Mouse (Mus musculus): Measurements from ENCODE around the gene Serf2. TPM values are rescaled to one million over a fixed set of nuclear protein-coding genes. Genes with fewer than 3 reads are reported as not detected.
"Not testable (repeated sequence)": the region's sequence is repeated elsewhere in the genome, so short reads cannot be mapped to it uniquely, and the experiment has no call there.

The Serf2 gene
- total RNA-seq, 2 experiments from 2014 or later: 407 to 422 TPM

DNA sequence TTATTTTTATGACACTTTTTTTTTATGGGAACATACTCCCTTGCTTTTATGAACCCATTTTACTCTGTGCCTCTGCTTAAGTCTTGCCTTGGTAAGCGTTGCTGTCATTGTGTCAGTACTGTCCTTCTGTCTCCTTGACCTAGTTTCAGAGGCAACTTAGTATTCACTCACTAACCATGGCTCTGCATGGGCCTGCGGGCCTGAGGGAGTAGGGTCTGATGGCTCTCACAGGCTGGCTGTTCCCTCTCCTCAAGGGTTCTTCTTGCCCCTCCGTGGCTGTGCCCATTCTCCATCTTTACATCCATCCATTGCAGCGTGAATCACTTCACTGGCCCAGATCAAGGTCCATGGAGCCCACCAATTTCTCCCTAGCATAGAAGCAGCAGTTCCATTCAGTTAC is 2.5 kb upstream of the Serf2 start:
- DNase-seq: no peak
- intact Hi-C loops (cut with DNase I): no loop called here

GRCm38 (mm10) chr2:121447006-121447405 is 2.0 kb upstream of the Serf2 start:
- DNase-seq: no peak
- intact Hi-C loops (cut with DNase I): no loop called here

DNA sequence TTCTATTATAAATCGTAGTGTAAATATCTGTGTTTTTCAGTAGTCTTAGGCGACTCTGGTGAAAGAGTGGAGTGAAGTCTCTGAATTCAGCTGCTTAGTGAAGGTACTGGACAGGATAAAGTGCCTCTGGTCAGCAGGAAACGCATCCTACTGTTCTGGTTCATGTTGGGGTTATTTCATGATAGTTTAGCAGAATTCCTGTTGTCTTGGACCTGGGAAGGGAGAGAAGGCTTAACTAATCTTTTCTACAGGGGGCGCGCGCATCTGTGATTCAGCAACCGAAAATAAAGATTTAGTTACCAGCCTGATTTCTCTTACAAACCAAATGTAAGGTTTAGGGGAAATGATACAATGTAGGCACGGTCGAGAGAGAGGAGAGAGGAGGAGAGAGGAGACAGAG is 859 bp upstream of the Serf2 start:
- peak; percentile 64 to 66 for DNase-seq
- intact Hi-C loops (cut with DNase I): no loop called here

DNA sequence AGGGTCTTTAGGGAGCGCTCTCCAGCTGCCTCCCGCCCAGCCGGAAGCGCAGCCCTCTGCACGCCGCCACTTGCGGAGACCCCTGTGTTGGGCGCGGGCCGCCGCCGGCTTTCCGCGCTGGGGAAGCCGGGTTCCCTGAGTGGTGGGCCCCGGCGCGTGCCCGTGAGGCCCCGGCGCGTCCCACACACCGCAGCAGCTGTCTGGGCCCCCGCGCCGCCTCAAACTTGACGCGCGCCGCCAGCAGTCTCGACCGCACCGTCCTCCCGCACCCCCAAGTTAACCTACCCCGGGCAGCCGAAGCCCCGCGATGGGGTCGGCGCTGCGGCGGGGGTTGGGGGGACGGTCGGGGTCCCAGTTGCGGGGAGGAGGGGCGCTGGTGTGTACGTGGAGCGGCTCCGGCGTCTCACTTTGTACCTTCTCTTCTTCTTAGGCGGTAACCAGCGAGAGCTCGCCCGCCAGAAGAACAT is 583 bp downstream of the Serf2 start:
- intact Hi-C loops (cut with DNase I): no loop called here
- no peak for DNase-seq

GRCm38 (mm10) chr2:121450093-121450492 is 1.1 kb downstream of the Serf2 start:
- intact Hi-C loops (cut with DNase I): no loop called here
- DNase-seq: peak in 1 of 2 experiments; percentile 36

- intact Hi-C loops (cut with DNase I): no loop called here
- DNase-seq: no peak
Measured at GRCm38 (mm10) chr2:121452361-121452760, 3.4 kb downstream of the Serf2 start.

DNA sequence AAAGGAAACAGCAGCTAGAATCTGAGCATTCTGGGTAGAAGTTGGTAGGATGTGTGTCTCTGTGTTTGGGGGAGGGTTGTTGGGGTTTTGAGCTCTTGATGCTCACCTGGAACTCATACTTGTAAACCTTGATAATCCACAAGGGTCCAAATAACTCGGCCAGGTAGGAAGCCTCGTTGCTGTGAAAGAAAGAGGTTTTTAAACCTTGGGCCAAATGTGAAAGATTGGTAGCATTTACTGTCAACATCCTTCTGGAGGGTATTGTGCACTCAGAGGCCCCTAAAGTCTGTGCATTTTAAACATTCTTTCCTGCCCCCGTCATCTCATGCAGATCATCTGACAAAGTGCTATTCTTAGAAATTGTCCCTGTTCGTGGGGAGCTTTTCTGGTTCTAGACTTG is 4.0 kb downstream of the Serf2 start, which contains the start of gene Hypk:
TSS of gene Hypk (plus strand) at position 301 of the 400 bp plus-strand sequence.
- intact Hi-C loops (cut with DNase I): no loop called here
- DNase-seq: no peak

- DNase-seq: no peak
- intact Hi-C loops (cut with DNase I): no loop called here
Measured at GRCm38 (mm10) chr2:121453917-121454316, 4.9 kb downstream of the Serf2 start.

DNA sequence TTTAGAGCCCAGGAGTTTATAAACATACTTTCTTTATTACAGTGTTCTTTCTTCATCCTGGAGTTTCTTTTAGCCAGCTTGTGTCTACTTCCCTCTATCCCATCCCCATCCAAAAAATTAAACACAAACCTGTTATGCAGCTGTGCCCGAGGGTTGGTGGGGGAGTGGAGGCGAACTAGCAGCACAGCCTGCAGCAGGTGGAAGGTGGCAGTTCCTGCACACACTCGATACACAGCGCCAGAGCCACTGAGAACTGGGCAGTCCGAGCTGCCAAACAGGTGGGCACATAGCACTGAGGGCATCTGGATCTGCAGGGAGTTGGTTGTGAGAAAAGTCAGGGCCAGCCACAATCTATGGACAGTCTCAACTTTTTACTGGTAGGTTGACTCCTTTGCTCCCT is 6.5 kb downstream of the Serf2 start:
- intact Hi-C loops (cut with DNase I): no loop called here
- no peak for DNase-seq

DNA sequence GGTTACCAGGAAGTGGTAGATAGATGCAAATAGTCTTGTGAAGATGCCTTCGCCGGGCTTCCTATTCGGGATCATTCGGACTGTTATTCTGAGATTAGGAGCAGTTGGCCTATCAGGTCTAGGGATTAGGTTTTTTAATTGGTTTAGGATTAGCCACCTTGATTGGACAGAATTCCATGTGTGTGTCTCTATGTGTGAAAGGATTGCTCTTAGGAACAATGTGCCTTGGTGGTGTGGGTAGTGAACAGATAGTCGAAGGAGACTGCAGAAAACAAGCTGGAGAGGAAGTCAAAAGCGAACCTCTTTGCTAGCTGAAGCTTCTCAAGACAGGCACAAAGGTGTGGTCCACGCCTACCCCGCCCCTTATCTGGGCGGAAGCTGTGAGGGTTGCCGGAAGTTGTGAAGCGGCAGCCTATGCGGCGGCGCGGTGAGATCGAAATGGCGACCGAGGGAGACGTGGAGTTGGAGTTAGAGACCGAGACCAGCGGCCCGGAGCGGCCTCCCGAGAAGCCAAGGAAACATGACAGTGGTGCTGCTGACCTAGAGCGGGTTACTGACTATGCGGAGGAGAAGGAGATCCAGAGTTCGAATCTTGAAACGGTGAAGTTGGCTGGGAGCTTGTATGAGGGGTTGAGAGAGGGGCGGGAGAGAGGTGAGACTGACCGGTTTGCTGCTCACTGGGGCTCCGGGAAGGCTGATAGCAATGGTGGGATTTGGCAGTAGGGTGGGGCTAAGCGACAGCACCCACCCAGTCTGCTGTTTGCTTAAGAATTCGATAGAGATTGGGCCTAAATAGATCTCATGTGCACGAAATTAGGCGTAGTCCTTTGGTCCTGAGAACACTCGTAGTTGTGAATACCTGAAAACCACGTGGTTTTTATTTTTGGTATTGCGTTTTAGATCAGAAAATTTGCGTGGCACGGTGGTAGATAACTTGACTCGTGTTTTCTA is 8.0 kb downstream of the Serf2 start, which contains the start of gene Serinc4:
TSS of gene Serinc4 (minus strand) at position 90 of the 951 bp plus-strand sequence.
- intact Hi-C loops (cut with DNase I): no loop called here
- peak; percentile 88 to 90 for DNase-seq

GRCm38 (mm10) chr2:121460071-121460470 is 11.1 kb downstream of the Serf2 start:
- intact Hi-C loops (cut with DNase I): no loop called here
- no peak for DNase-seq

GRCm38 (mm10) chr2:121468982-121469381 is 20.0 kb downstream of the Serf2 start:
- intact Hi-C loops (cut with DNase I); DNase-seq: not testable (repeated sequence)

GRCm38 (mm10) chr2:121472783-121473182 is 23.8 kb downstream of the Serf2 start:
- intact Hi-C loops (cut with DNase I): loop anchor here (5.0 kb wide), 1 partner anchor 35 kb away; the partner anchor contains the start of genes Mfap1a and Wdr76
- not testable (repeated sequence) for DNase-seq

DNA sequence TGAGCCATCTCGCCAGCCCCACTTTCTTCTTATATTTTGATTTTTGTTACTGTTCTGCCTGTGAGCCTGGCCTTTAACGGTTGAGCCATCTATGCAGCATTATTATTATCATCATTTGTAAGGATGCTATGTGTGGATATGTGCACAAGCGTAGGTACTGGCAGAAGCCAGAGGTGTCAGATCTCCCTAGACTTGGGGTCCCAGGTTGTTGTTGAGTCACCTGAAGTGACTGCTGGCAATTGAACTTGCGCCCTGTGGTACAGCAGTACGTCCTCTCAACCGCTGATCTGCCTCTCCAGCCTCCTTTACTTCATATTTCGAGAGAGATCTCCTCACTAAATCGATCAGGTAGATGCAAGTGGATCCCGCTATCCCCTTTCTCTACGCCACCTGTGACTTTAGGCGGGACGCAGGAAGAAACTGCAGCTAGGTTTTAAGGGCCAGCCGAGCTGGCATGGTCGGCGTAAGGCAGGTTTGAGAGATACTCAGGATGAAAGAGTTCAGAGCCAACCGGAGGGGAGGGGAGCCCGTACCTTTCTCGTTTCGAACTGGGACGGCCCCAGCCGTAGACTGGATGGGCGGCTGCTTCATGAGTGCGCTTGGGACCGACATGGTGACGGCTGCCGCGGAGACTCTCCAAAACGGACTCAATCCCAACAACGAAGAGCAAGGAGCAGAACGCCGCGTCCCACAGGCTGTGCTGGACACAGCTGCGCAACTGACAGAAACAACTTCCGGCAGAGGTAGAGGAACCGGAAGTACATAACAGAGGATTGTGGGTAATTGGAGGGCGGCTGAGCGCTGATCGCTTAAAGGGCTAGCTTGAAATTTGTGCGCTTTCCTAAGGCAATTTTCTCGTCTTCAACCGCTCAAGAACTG is 24.5 kb downstream of the Serf2 start, which contains the start of gene Mfap1b:
TSS of gene Mfap1b (minus strand) at position 767 of the 879 bp plus-strand sequence.
- intact Hi-C loops (cut with DNase I): loop anchor here (5.0 kb wide), 1 partner anchor 34 kb away; the partner anchor contains the start of genes Mfap1a and Wdr76
- DNase-seq: peak; percentile 87

GRCm38 (mm10) chr2:121474180-121474535 is 25.2 kb downstream of the Serf2 start:
- intact Hi-C loops (cut with DNase I): loop anchor here (5.0 kb wide), 1 partner anchor 33 kb away; the partner anchor contains the start of genes Mfap1a and Wdr76
- DNase-seq: no peak

DNA sequence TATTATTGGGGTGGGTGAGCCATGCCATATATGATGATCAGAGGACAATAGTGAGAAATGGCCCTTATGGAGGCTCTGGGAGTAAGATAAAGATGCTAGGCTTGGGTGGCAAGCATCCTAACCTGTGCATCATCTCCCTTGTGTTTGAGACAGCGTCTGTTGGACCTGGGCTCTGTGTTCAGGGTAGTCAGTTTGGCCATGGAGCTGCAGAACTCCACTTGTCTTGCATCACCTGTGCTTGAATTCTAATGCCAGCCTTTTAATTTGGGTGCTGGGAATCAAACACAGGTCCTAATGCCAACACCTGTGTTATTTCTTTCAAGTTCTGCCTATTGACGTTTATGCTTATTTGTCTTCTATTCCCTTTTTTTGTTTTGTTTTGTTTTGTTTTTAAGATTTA is 26.3 kb downstream of the Serf2 start:
- intact Hi-C loops (cut with DNase I); DNase-seq: not testable (repeated sequence)

DNA sequence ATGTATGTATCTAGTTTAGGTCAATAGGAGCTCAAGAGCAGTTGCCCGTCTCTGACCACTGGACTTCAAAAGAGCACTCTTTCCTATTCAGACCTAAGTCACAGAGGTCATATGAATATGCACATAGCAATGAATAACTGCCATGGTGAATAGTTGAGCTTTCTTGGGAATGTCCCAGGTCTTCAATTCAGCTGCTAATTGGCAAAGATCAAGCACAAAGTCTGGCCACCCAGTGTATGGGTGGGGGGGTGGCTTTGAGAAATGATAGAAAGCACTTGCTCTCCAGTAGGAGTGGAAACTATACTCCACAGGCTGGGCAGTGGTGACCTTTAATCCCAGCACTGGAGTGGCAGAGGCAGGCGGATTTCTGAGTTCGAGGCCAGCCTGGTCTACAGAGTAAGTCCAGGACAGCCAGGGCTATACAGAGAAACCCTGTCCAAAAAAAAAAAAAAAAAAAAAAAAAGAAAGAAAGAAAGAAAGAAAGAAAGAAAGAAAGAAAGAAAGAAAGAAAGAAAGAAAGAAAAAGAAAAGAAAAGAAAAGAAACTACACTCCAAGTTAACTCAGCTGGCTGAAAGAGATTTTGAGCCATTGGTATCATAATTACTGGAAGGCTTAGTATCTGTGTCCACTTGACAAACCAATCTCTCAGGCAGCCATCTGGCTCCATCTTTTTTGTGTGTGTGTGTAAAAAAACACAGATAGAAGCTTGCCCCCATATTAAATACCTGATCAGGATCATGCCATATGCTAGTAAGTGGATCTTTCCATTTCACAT is 28.7 kb downstream of the Serf2 start:
- intact Hi-C loops (cut with DNase I): no loop called here
- DNase-seq: no peak

DNA sequence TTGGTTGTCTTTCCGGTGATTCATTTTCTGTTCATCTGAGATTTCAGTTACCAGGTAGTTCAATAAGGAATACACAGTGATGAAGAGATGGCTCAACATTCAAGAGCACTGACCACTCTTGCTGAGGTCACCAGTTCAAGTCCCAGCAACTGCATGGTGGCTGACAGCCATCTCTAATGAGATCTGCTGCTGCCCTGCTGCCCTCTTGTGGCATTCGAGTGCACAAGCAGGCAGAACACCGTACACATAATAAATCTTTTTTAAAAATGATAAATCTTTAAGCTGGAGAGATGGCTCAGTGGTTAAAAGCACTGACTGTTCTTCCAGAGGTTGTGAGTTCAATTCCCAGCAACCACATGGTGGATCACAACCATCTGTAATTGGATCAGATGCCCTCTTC is 31.5 kb downstream of the Serf2 start:
- intact Hi-C loops (cut with DNase I): no loop called here
- peak in 1 of 2 experiments; percentile 27 for DNase-seq

DNA sequence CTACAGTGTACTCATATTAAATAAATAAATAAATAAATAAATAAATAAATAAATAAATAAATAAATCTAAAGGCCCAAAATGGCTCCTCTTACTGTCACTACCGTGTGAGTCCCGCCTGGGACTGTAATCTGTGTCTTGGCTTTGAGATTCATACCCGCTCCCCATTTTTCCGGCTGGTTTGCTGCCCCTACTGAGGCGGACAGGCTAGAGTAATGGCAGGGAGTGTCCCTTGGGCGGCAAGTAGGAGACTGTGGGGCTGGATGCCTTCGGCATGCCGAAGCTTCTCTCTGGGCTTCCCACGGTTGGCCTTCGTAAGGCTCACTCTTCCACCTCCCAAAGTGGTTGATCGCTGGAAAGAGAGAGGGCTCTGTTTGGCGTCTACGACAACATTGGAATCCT is 31.9 kb downstream of the Serf2 start:
- DNase-seq; intact Hi-C loops (cut with DNase I): not testable (repeated sequence)

DNA sequence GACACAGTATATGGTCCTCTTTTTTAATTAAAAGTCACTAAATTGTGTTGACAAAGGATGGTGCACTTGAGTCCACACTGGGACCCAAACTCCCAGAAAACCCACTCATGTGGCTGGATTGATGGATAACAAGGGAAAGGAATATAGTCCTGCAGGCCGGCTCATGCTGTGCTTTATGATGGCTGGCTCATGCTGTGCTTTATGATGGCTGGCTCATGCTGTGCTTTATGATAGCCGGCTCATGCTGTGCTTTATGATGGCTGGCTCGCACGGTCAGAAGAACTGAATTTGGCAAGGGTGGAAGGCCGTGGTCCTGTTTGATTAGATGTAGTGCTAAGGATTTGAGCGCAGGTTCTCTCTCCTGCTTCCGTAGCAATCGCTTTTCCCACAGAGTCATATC is 34.6 kb downstream of the Serf2 start:
- intact Hi-C loops (cut with DNase I): no loop called here
- no peak for DNase-seq

Measured in heart, postnatal 10 days (tissue).